Mouse (Mus musculus) heart, adult 8-10 months (tissue): Measurements from ENCODE around the gene Gng10. TPM values are rescaled to one million over a fixed set of nuclear protein-coding genes. Genes with fewer than 3 reads are reported as not detected.

Source experiments
- DNase-seq: peaks from one replicate; pipeline ENCODE4 v3.0.0; 2022; ENCODE audit warnings: low spot score
- total RNA-seq, 4 experiments: library from RNA; stranded (reverse); gene quantifications; 2 replicates each; pipeline ENCODE4 v1.2.4; 2022

Gene Gng10
- total RNA-seq, 4 experiments from 2014 or later, result 11.0 to 16.3 (median 14.8) TPM

DNA sequence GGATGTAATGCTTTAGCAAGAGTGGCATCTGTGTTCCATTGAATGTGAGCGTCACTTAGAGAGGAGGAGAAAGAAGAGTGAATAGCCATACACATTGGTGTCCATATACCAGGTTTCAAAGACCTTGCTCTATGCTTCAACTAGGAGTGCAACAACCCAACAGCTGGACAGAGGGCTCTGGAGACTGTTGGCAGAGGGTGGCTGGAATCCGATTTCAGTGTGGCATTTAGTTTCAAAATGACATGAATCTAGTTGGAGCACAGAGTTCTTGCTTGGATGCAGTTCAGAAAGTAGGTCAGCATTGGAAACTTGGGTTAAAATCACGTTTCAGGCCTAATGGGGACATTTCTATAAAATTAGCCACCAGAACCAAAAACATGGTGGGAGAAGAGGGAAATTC lies 19.7 kb upstream of the Gng10 start:
- DNase-seq, result no peak

DNA sequence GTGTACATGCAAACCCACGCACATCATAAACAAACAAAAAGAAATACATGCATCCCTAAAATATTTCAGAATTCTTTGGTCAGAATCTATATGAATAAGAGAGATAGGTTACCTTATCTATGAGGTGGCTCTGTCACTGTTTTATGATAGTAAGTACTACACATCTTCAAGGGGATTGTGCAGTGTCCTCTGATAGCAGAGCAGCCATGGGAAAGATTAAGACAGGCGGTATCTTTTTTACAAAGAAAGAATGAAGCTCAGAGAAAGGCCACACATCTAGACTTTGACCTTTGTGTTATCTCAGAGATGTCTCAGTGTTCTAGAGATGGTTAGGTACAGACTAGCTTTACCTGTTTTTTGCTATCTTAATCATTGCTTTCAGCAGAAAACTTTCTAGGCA lies 18.0 kb upstream of the Gng10 start:
- DNase-seq, result no peak

GRCm38 (mm10) chr4:59034325-59034917 lies 467 bp upstream of the Gng10 start:
- no peak for DNase-seq

DNA sequence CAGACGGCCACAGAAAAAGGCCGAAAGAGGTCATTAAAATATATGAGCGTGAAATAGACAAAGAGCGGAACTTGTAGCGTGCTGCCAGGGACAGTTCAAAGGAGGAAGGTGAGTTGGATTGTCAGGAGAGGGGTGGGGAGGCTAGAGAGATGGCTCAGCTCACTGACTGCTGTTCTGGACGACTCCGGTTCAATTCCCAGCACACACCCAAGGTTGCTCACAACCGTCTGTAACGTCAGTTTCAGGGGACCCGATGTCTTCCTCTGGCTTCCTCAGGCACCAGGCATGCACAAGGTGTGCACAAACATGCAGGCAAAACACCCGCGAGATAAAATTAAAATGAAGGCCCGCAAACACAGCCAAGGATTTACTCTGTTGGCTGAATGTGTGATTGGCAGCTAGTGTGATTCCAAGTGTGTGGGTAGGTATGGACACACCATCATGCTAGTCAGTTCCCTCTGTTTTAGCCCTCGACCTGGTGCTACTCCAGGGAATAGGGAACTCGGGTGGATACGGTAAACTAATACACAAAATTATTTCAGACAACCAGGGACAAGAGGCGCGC lies 980 bp downstream of the Gng10 start:
- DNase-seq, result no peak

DNA sequence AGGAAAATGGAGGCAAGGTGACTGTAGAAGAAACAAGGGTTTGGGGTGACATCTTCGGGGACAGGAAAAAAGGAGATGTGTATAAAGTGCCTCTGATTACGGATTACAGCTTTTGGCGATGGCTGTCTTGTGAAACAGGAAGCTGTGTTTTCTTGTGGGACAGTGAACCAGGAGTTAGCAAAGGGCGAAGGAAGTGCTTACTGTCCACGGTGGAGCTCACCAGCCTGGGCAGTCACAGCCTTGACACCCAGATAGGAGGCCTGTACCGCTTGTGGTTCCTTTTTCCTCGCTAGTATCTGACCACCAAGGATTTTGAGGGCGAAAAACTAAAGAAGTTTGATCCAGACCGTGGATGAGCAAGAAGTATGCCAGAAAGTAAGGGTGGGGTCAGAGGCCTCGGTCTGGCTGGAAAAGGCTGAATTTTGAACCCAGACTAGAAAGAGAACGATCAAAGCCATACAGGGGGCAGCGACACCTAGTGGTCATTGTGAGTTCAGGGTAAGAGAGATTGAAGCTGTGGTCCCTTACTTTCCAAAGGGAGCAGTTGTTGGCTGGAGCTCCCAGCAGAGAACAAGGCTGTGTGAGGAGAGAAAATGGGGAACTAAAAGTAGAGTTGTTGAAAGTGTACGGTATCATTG lies 1.7 kb downstream of the Gng10 start:
- DNase-seq, result peak; percentile 73

GRCm38 (mm10) chr4:59037525-59037924 lies 2.6 kb downstream of the Gng10 start:
- DNase-seq, result no peak

GRCm38 (mm10) chr4:59040397-59041287 lies 5.8 kb downstream of the Gng10 start:
- DNase-seq, result no peak

DNA sequence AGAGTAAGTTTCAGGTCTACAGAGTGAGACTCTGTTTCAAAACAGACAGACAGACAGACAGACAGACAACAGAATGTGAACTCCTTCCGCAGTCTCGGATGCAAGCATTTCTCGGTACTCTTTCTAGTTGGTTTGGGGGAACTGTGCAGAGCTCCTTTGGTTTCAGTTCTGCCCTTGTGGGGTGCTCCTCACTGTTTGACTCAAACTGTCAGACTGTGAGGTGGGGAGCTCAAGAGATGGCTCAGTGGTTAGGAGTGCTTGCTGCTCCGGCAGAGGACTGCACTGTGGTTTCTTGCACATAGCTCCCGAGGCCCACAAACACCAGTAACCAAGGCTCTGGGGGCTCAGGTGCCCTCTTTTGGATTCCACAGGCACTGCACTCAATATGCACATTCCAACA lies 8.2 kb downstream of the Gng10 start:
- DNase-seq, result no peak

DNA sequence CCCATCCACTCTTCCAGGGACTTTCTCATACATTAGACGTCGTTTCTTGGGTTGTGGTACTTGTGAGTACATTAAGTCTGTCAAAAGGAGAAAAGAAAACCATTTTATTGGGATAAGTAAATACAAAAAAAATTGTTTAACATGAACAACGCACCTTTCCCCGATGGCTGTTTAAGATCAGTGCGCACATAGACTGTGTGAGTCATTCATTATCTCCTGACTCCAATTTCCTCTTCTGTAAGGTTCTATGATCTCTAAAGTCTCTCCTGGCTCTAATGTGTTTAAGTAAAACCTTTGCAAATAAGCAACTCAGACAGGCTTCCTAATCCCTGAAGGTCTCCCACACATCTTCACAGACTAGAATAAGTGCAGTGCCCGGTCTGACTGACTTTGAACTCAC lies 9.0 kb downstream of the Gng10 start:
- no peak for DNase-seq

- DNase-seq, result no peak
Observed at GRCm38 (mm10) chr4:59047222-59047621, 12.3 kb downstream of the Gng10 start.

DNA sequence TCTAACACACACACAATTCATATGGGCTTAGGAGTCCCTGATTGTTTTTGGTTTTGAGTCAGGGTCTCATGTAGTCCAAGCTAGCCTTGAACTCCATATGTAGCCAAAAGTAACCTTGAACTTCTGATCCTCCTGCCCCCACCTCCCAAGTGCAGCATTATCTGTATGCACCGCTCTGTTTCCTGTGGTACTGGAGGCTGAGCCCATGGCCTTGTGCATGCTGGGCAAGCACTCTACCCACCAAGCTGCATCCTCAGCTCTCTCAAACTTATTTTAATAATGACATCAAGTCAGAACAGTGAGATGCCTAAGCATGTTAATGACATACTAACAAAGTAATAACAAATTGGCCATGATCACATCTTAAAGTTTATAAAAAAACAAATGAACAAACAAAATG lies 16.2 kb downstream of the Gng10 start:
- no peak for DNase-seq

DNA sequence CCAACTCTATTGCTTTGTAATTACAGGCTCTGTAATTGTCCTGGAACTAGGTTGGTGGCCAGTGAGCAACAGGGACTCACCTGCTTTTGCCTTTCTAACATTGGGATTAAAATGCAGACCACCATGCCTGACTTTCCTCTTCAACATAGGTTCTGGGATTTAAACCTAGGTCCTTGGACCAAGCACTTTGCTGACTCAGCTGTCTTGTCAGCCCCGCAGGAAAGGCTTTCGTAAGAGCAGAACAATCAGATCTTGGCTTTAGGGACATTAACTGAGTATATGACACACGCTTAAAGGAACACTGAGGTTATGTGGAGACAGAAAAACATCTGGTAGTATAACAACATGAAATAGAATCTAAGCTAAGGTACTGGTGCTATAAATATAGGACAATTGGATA lies 23.0 kb downstream of the Gng10 start:
- no peak for DNase-seq

- no peak for DNase-seq
Observed at GRCm38 (mm10) chr4:59062526-59062925, 27.6 kb downstream of the Gng10 start.

DNA sequence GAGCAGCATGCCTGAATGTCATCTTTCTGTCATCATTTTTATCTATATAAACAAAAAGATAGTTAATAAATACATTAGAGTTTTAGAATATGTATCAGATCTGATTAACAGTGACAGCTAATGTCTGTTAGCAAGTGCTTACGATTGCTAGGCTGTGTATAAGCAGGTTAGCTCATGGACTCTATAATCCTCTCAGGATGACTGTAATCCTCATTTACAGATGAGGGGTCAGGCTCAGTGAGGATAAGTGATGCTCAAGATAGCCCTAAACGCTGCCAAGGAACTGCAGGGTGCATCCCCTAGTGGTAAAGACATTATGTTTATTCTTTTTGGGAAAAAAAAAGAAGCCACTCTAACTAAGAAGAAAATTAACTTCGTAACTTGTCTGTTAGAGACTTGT lies 34.4 kb downstream of the Gng10 start:
- no peak for DNase-seq

GRCm38 (mm10) chr4:59083430-59083829 lies 48.5 kb downstream of the Gng10 start:
- no peak for DNase-seq

DNA sequence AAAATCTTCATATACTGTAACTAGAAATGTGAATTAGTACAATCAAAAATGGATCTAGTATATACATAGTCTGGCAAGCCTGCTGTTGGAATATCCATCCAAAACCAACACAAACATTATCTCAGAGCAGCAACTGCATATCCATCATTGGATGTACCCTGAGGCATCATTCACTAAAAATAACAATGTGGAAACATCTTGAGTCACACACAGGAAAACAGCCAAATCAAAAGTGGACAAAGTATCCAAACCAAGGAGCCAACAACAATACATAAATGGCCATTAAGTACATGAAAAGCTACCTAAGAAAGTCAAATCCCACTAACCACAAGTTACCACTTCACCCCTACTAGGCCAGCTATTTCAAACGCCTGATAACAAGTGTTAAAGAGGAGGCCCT lies 54.5 kb downstream of the Gng10 start:
- no peak for DNase-seq

Other genes starting within 250 kb of the Gng10 start
- under 1 TPM in 3 of 4 experiments, not detected in 1; 0.05 to 0.09 (median 0.09) TPM for gene Olfr267, start 247.4 kb upstream of the Gng10 start, total RNA-seq
- 100 to 1,000 TPM; 184 to 228 (median 192) TPM for gene Ecpas, start 122.3 kb upstream of the Gng10 start, total RNA-seq
- under 1 TPM; 0.11 to 0.25 (median 0.19) TPM for gene Zkscan16, start 91.5 kb upstream of the Gng10 start, total RNA-seq
- 1 to 10 TPM; 2.3 to 3.3 (median 3.1) TPM for gene Ptgr1, start 48.0 kb upstream of the Gng10 start, total RNA-seq
- gene Dnajc25, start 40.0 kb upstream of the Gng10 start, total RNA-seq, result 10 to 100 TPM; 18.8 to 22.3 (median 22.0) TPM
- gene Gm20503, start 31.9 kb upstream of the Gng10 start, total RNA-seq, result 1 to 10 TPM in 2 of 4 experiments, under 1 TPM in 1, not detected in 1; 0.57 to 7.1 (median 1.7) TPM
- gene AI481877, start 103.9 kb downstream of the Gng10 start, total RNA-seq, result not detected
- 10 to 100 TPM; 11.7 to 14.2 (median 13.5) TPM for gene Ugcg, start 154.2 kb downstream of the Gng10 start, total RNA-seq